In genomic region chr13:31369182-31369581, GRCm38 (mm10) we compare ENCODE assay signal across 26 mouse cellular contexts.
DNase-seq lines count a peak whose midpoint lies in the region; ATAC-seq and TF ChIP-seq lines count a peak whose summit lies in the region.
"Had no signal": no experiment of that assay in that cellular context is flagged by ENCODE, and none has a peak within 500 bp of the region (broad histone marks: within the 10 kb centered on the region; RNA-seq: fewer than 3 reads in every experiment).

No protein-coding gene starts in this region.

- no peak for DNase-seq in cerebellum, adult 8-10 months
- no peak for DNase-seq in neural tube, embryonic 10.5 days (ENCODE audit: extremely low spot score, low spot score)
- DNase-seq: B cell, adult 2 months; cerebellum, adult 11 months; gastrocnemius, postnatal 36 days; heart, postnatal 4 days; thymus, adult 18-20 months; thymus, postnatal 4 days had no signal

- no peak overlapping the region for H3K4me3 ChIP-seq in intestine, embryonic 15.5 days (replicated peaks)
- H3K4me3 ChIP-seq in intestine, postnatal 0 days (ENCODE audit: low read depth, low read length): no peak overlapping the region
- H3K4me3 ChIP-seq in kidney, embryonic 16.5 days (ENCODE audit: low read length): no peak overlapping the region
- H3K4me3 ChIP-seq in stomach, embryonic 16.5 days (replicated peaks; ENCODE audit: low read length): no peak overlapping the region
- H3K4me3 ChIP-seq: embryonic facial prominence, embryonic 12.5 days; forebrain, embryonic 12.5 days; heart, embryonic 15.5 days; left cerebral cortex, adult 2 months; limb, embryonic 15.5 days; midbrain, embryonic 15.5 days; neural tube, embryonic 13.5 days had no signal

- no peak overlapping the region for H3K4me2 ChIP-seq in intestine, embryonic 15.5 days (replicated peaks)
- no peak overlapping the region for H3K4me2 ChIP-seq in intestine, postnatal 0 days (replicated peaks; ENCODE audit: low read depth)
- H3K4me2 ChIP-seq in kidney, embryonic 16.5 days (replicated peaks; ENCODE audit: low read depth, low read length): no peak overlapping the region
- H3K4me2 ChIP-seq in stomach, embryonic 16.5 days (ENCODE audit: low read depth, low read length): no peak overlapping the region
- H3K4me2 ChIP-seq: embryonic facial prominence, embryonic 12.5 days; forebrain, embryonic 12.5 days; heart, embryonic 15.5 days; hindbrain, embryonic 14.5 days; limb, embryonic 15.5 days; midbrain, embryonic 15.5 days; neural tube, embryonic 13.5 days had no signal

- peak; percentile 76 for ATAC-seq in intestine, embryonic 15.5 days
- ATAC-seq in intestine, postnatal 0 days: peak; percentile 71
- peak; percentile 79; the same call in 1 of the 2 replicates for ATAC-seq in kidney, embryonic 16.5 days (ENCODE audit: low FRiP score, low TSS enrichment)
- peak; percentile 54; the same call in 1 of the 2 replicates for ATAC-seq in stomach, embryonic 16.5 days (ENCODE audit: insufficient read depth, low FRiP score)
- ATAC-seq in granulocyte monocyte progenitor cell, adult 5-6 weeks (replicated peaks; ENCODE audit: poor library complexity, severe bottlenecking): no peak
- ATAC-seq: inflammation-experienced regulatory T-cells, adult 6 months; midbrain, embryonic 15.5 days; Patski had no signal

- WGBS in intestine, embryonic 15.5 days: 57% methylated on average over 4 of the region's 4 CpGs
- WGBS in intestine, postnatal 0 days: 35% methylated on average over 4 of the region's 4 CpGs
- 70% methylated on average over 4 of the region's 4 CpGs for WGBS in kidney, embryonic 16.5 days
- 63% methylated on average over 4 of the region's 4 CpGs for WGBS in stomach, embryonic 16.5 days

- no peak overlapping the region for H3K9ac ChIP-seq in intestine, embryonic 15.5 days
- H3K9ac ChIP-seq in intestine, postnatal 0 days (ENCODE audit: low read depth, low read length): no peak overlapping the region
- H3K9ac ChIP-seq in kidney, embryonic 16.5 days (replicated peaks; ENCODE audit: low read length): no peak overlapping the region
- H3K9ac ChIP-seq in stomach, embryonic 16.5 days (ENCODE audit: low read length): no peak overlapping the region
- H3K9ac ChIP-seq: embryonic facial prominence, embryonic 12.5 days; forebrain, embryonic 12.5 days; heart, embryonic 15.5 days; hindbrain, embryonic 14.5 days; limb, embryonic 15.5 days; midbrain, embryonic 15.5 days; neural tube, embryonic 13.5 days had no signal

- H3K27me3 ChIP-seq in intestine, embryonic 15.5 days (replicated peaks): no peaks in the 10 kb centered on the region
- no peaks in the 10 kb centered on the region for H3K27me3 ChIP-seq in intestine, postnatal 0 days (replicated peaks; ENCODE audit: control insufficient read depth, insufficient read depth, low read length)
- no peaks in the 10 kb centered on the region for H3K27me3 ChIP-seq in kidney, embryonic 16.5 days (ENCODE audit: insufficient read depth, low read length)
- no peaks in the 10 kb centered on the region for H3K27me3 ChIP-seq in stomach, embryonic 16.5 days (ENCODE audit: control insufficient read depth, insufficient read depth, low read length)
- H3K27me3 ChIP-seq: CH12.LX; embryonic facial prominence, embryonic 12.5 days; forebrain, embryonic 12.5 days; heart, embryonic 15.5 days; limb, embryonic 15.5 days; midbrain, embryonic 15.5 days; neural tube, embryonic 13.5 days; Patski had no signal

- TF ChIP-seq CTCF in intestine, postnatal 0 days (IDR thresholded peaks at IDR 0.05; ENCODE audit: low read depth): peak; percentile 27

- no peaks in the 10 kb centered on the region for H3K36me3 ChIP-seq in intestine, embryonic 15.5 days
- H3K36me3 ChIP-seq in intestine, postnatal 0 days (ENCODE audit: control insufficient read depth, insufficient read depth): no peaks in the 10 kb centered on the region
- no peaks in the 10 kb centered on the region for H3K36me3 ChIP-seq in kidney, embryonic 16.5 days (ENCODE audit: insufficient read depth, low read length)
- H3K36me3 ChIP-seq in stomach, embryonic 16.5 days (ENCODE audit: control insufficient read depth, insufficient read depth, low read length): no peaks in the 10 kb centered on the region
- H3K36me3 ChIP-seq: embryonic facial prominence, embryonic 12.5 days; forebrain, embryonic 12.5 days; G1E; heart, embryonic 15.5 days; limb, embryonic 15.5 days; midbrain, embryonic 15.5 days; neural tube, embryonic 13.5 days had no signal

- no peak overlapping the region for H3K27ac ChIP-seq in intestine, embryonic 15.5 days
- no peak overlapping the region for H3K27ac ChIP-seq in intestine, postnatal 0 days (ENCODE audit: low read depth, low read length)
- no peak overlapping the region for H3K27ac ChIP-seq in kidney, embryonic 16.5 days (ENCODE audit: low read length)
- no peak overlapping the region for H3K27ac ChIP-seq in stomach, embryonic 16.5 days (ENCODE audit: low read length)
- H3K27ac ChIP-seq: embryonic facial prominence, embryonic 12.5 days; forebrain, embryonic 12.5 days; heart, embryonic 15.5 days; hindbrain, embryonic 14.5 days; left cerebral cortex, adult 2 months; limb, embryonic 15.5 days; macrophage; midbrain, embryonic 15.5 days; neural tube, embryonic 13.5 days had no signal

- no peaks in the 10 kb centered on the region for H3K4me1 ChIP-seq in intestine, embryonic 15.5 days (replicated peaks)
- peaks cover 7% of the 10 kb centered on the region; the same call in 1 of the 2 replicates for H3K4me1 ChIP-seq in intestine, postnatal 0 days (replicated peaks; ENCODE audit: control insufficient read depth, insufficient read depth, low read length)
- H3K4me1 ChIP-seq in kidney, embryonic 16.5 days (ENCODE audit: insufficient read depth, low read length): 0 out of 2 replicates have a peak, but pooled peaks cover 4% of the 10 kb centered on the region
- H3K4me1 ChIP-seq in stomach, embryonic 16.5 days (ENCODE audit: control insufficient read depth, insufficient read depth, low read length): no peaks in the 10 kb centered on the region; the same call in 1 of the 2 replicates
- H3K4me1 ChIP-seq: embryonic facial prominence, embryonic 12.5 days; forebrain, embryonic 12.5 days; heart, embryonic 15.5 days; midbrain, embryonic 15.5 days; neural tube, embryonic 13.5 days had no signal

- H3K9me3 ChIP-seq in intestine, embryonic 15.5 days: no peaks in the 10 kb centered on the region
- H3K9me3 ChIP-seq in intestine, postnatal 0 days (ENCODE audit: control insufficient read depth): no peaks in the 10 kb centered on the region
- no peaks in the 10 kb centered on the region for H3K9me3 ChIP-seq in kidney, embryonic 16.5 days (ENCODE audit: low read length)
- H3K9me3 ChIP-seq in stomach, embryonic 16.5 days (replicated peaks; ENCODE audit: control insufficient read depth, low read length): no peaks in the 10 kb centered on the region
- H3K9me3 ChIP-seq: embryonic facial prominence, embryonic 12.5 days; forebrain, embryonic 12.5 days; G1E; heart, embryonic 15.5 days; limb, embryonic 15.5 days; midbrain, embryonic 15.5 days; neural tube, embryonic 13.5 days had no signal
